Mouse (Mus musculus) heart, postnatal 0 days (tissue): Measurements from ENCODE around the gene Cyp4a30b. TPM values are rescaled to one million over a fixed set of nuclear protein-coding genes. Genes with fewer than 3 reads are reported as not detected.
"Not testable (repeated sequence)": the region's sequence is repeated elsewhere in the genome, so short reads cannot be mapped to it uniquely, and the experiment has no call there.

Experiments used
- ATAC-seq: fragments of 200-750 bp; cut with Nextera tagmentation; 2 replicates; pipeline ENCODE4 v1.8.0; 2017; ENCODE audit warnings: low read depth, moderate number of reproducible peaks, moderate library complexity; ENCODE audit not compliant: insufficient read depth
- DNase-seq: peaks from one replicate; pipeline ENCODE4 v3.0.0-alpha.2; 2016; ENCODE audit warnings: low spot score
- H3K27ac ChIP-seq: fragments of 300-500 bp; sonication (generic); 2 replicates; pipeline ENCODE4 v1.5.1; 2014; ENCODE audit warnings: low read depth, mild to moderate bottlenecking
- H3K27me3 ChIP-seq: fragments of 300-500 bp; sonication (generic); 2 replicates; pipeline ENCODE4 v1.6.1; 2014; ENCODE audit warnings: low read length, mixed read lengths; ENCODE audit not compliant: control insufficient read depth, insufficient read depth
- H3K36me3 ChIP-seq: fragments of 300-500 bp; sonication (generic); replicated peaks from 2 replicates; pipeline ENCODE4 v1.6.1; 2014; ENCODE audit warnings: low read length, mixed read lengths; ENCODE audit not compliant: control insufficient read depth, insufficient read depth
- H3K4me1 ChIP-seq: fragments of 300-500 bp; sonication (generic); 2 replicates; pipeline ENCODE4 v1.6.1; 2014; ENCODE audit warnings: antibody characterized with exemption; ENCODE audit not compliant: control insufficient read depth, insufficient read depth
- H3K4me2 ChIP-seq: fragments of 300-500 bp; sonication (generic); 2 replicates; pipeline ENCODE4 v1.6.1; 2014; ENCODE audit warnings: low read depth, mild to moderate bottlenecking, low read length, moderate library complexity
- H3K4me3 ChIP-seq: fragments of 300-500 bp; sonication (generic); 2 replicates; pipeline ENCODE4 v1.5.1; 2014; ENCODE audit warnings: low read depth, low read length
- H3K9ac ChIP-seq: fragments of 300-500 bp; sonication (generic); replicated peaks from 2 replicates; pipeline ENCODE4 v1.6.1; 2014; ENCODE audit warnings: low read depth, low read length, mixed read lengths
- H3K9me3 ChIP-seq: fragments of 300-500 bp; sonication (generic); replicated peaks from 2 replicates; pipeline ENCODE4 v1.6.1; 2016; ENCODE audit warnings: low read length; ENCODE audit not compliant: control insufficient read depth
- CTCF ChIP-seq: IDR thresholded peaks from 2 replicates; pipeline ENCODE4 v1.5.1; 2016; ENCODE audit warnings: antibody characterized with exemption, control low read depth, low read depth
- EP300 ChIP-seq: IDR thresholded peaks from 2 replicates; pipeline ENCODE4 v1.6.1; 2016; ENCODE audit warnings: antibody characterized with exemption, low read depth
- WGBS: fragments of 180-500 bp; shearing (Covaris S2); extraction: QIAGEN DNeasy Blood & Tissue Kit; methylation state at CpG from one replicate; pipeline ENCODE4 v1.1.7; 2014; 5-methylcytosine and 5-hydroxymethylcytosine counted together
- polyA plus RNA-seq: library from polyadenylated mRNA; unstranded; fragments of >200 nt; fragmentation: Nextera tagmentation; extraction: Ambion mirVana; gene quantifications from 2 replicates; pipeline ENCODE4 v1.2.1, GENCODE M21; 2015
- total RNA-seq: library from RNA; depleted of rRNA; stranded (reverse); fragments of >200 nt; gene quantifications from 2 replicates; pipeline ENCODE4 v1.2.3, GENCODE M21; 2014; ENCODE audit warnings: low replicate concordance; rRNA removed

The Cyp4a30b gene
- total and polyA plus RNA-seq, 2 experiments from 2014 or later, result not detected

DNA sequence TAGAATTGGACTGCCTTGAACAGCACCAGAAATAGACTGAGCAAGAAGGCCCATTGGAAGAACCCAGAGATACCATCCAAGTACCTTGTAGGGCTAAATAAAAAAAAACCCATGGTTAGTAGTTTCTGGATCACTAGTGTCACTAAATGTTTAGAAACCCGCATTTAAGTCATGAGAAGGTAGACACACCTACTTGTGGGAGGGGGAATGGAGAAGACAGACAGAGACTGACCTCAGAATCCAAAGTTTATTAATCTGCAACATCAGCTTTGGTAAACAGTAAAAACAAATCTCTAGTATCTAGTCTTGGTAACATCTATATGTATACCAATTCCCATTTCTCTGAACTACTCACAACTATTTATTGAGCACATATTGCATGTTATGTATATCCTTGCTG, 43.6 kb downstream of the Cyp4a30b start, which contains the start of gene Cyp4a14:
Gene Cyp4a14, minus strand, starts transcription at position 142 of the 400 bp plus-strand sequence.
- H3K4me2 ChIP-seq, result no peak within 1 kb of the TSS
- no peaks in the 10 kb centered on the region for H3K4me1 ChIP-seq
- H3K36me3 ChIP-seq, result no peaks in the 10 kb centered on the region
- WGBS, result 52% methylated on average over 1 of the region's 1 CpGs
- no peak within 1 kb of the TSS for H3K4me3 ChIP-seq
- DNase-seq, result no peak
- H3K27me3 ChIP-seq, result no peaks in the 10 kb centered on the region
- H3K9ac ChIP-seq, result no peak within 1 kb of the TSS
- H3K27ac ChIP-seq, result no peak within 1 kb of the TSS
- no peak for ATAC-seq
- H3K9me3 ChIP-seq, result no peaks in the 10 kb centered on the region
- TF ChIP-seq EP300, result no peak
- TF ChIP-seq CTCF, result no peak

DNA sequence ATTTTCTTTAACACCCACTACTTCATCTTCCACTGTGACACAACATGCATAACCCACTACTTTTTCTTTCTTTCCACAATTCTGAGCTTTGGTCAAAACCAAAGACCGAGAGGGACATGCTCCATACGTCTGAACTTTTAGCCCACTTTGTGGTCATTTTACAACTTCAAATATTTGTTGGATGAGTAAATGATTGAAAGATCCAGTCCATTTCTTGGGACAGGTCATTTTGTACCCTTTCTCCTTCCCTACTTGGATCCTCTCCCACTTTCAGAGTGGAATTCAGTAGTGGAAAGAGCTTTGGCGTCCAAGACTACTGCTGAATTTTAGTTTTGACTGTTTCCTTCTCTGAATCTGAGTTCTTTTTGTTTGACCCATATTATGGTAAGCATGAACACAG, 45.1 kb downstream of the Cyp4a30b start:
- TF ChIP-seq EP300 (no peak), CTCF (no peak)
- WGBS, result 65% methylated on average over 3 of the region's 3 CpGs
- Histone ChIP-seq H3K9me3 (no peaks in the 10 kb centered on the region), H3K9ac (no peak overlapping the region), H3K4me1 (no peaks in the 10 kb centered on the region), H3K36me3 (no peaks in the 10 kb centered on the region), H3K4me2 (no peak overlapping the region), H3K27me3 (no peaks in the 10 kb centered on the region), H3K27ac (no peak overlapping the region), H3K4me3 (no peak overlapping the region)
- no peak for ATAC-seq
- DNase-seq, result no peak

- H3K36me3 ChIP-seq, H3K9ac ChIP-seq, H3K27ac ChIP-seq, ATAC-seq, H3K4me1 ChIP-seq, H3K9me3 ChIP-seq, H3K4me3 ChIP-seq, H3K27me3 ChIP-seq, H3K4me2 ChIP-seq, DNase-seq: not testable (repeated sequence)
Measured at GRCm38 (mm10) chr4:115513964-115514363, 61.6 kb downstream of the Cyp4a30b start.

DNA sequence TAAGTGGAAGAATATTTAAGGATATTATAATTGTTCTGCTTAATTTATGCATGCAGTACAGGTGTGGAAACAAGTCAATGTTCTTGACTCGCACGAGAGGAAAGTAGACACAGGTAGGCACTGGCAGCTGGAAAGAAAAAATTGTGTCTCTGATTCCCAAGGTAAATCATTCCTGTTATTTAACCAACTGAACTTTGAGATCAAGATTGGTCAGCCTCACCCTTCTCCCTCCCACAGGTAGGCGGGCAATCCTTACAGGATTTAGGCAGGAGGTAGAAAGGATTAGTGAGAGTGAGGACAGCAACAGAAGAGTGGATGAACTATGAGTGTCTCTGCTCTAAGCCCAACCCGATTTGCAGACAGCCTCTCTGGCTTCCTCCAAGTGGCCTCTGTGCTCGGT, 65.6 kb downstream of the Cyp4a30b start, which contains the start of gene Cyp4a10:
Gene Cyp4a10, plus strand, starts transcription at position 265 of the 400 bp plus-strand sequence.
- not testable (repeated sequence) for H3K4me2 ChIP-seq, H3K9me3 ChIP-seq, H3K4me1 ChIP-seq, H3K27ac ChIP-seq, ATAC-seq, H3K36me3 ChIP-seq, H3K27me3 ChIP-seq, H3K4me3 ChIP-seq, DNase-seq, H3K9ac ChIP-seq
- 71% methylated on average over 5 of the region's 5 CpGs for WGBS

- Histone ChIP-seq H3K9ac (no peak overlapping the region), H3K36me3 (no peaks in the 10 kb centered on the region), H3K27ac (no peak overlapping the region), H3K4me1 (no peaks in the 10 kb centered on the region), H3K4me3 (no peak overlapping the region), H3K27me3 (no peaks in the 10 kb centered on the region), H3K4me2 (no peak overlapping the region), H3K9me3 (no peaks in the 10 kb centered on the region)
- 42% methylated on average over 4 of the region's 4 CpGs for WGBS
- TF ChIP-seq CTCF (no peak), EP300 (no peak)
- ATAC-seq, result no peak
- DNase-seq, result no peak
Measured at GRCm38 (mm10) chr4:115519444-115519843, 67.0 kb downstream of the Cyp4a30b start.

Other genes with a start within 250 kb of the Cyp4a30b start
- gene Cyp4a29, start 210.5 kb upstream of the Cyp4a30b start, total RNA-seq, result not detected in 2 replicates
- not detected in 2 replicates for gene Cyp4a29, start 210.5 kb upstream of the Cyp4a30b start, polyA plus RNA-seq
- not detected in 2 replicates for gene Cyp4a12a, start 153.6 kb upstream of the Cyp4a30b start, total RNA-seq
- not detected in 2 replicates for gene Cyp4a12a, start 153.6 kb upstream of the Cyp4a30b start, polyA plus RNA-seq
- gene Cyp4a12b, start 41.0 kb upstream of the Cyp4a30b start, total RNA-seq, result not detected in 2 replicates
- not detected in 2 replicates for gene Cyp4a12b, start 41.0 kb upstream of the Cyp4a30b start, polyA plus RNA-seq
- gene Cyp4a14, start 43.5 kb downstream of the Cyp4a30b start, total RNA-seq, result 0.89 and 26.4 TPM in 2 replicates
- gene Cyp4a14, start 43.5 kb downstream of the Cyp4a30b start, polyA plus RNA-seq, result 0.19 TPM in 1 of 2 replicates, not detected in the other
- gene Cyp4a10, start 65.7 kb downstream of the Cyp4a30b start, total RNA-seq, result not detected in 2 replicates
- not detected in 2 replicates for gene Cyp4a10, start 65.7 kb downstream of the Cyp4a30b start, polyA plus RNA-seq
- not detected in 2 replicates for gene Cyp4a31, start 111.0 kb downstream of the Cyp4a30b start, total RNA-seq
- gene Cyp4a31, start 111.0 kb downstream of the Cyp4a30b start, polyA plus RNA-seq, result not detected in 2 replicates
- gene Cyp4a32, start 148.4 kb downstream of the Cyp4a30b start, total RNA-seq, result not detected in 2 replicates
- not detected in 2 replicates for gene Cyp4a32, start 148.4 kb downstream of the Cyp4a30b start, polyA plus RNA-seq
- 8.7 and 14.5 TPM in 2 replicates for gene Cyp4b1, start 195.1 kb downstream of the Cyp4a30b start, total RNA-seq
- 8.7 and 9.4 TPM in 2 replicates for gene Cyp4b1, start 195.1 kb downstream of the Cyp4a30b start, polyA plus RNA-seq